Mouse (Mus musculus): ENCODE measurements around the gene Gimap7. TPM values are rescaled to one million over a fixed set of nuclear protein-coding genes. Genes with fewer than 3 reads are reported as not detected.
A peak's percentile ranks its signal among the peaks of the same experiment; 100 is the strongest.

Gene Gimap7
- polyA plus RNA-seq, 1 experiment from 2014 or later: not detected

GRCm38 (mm10) chr6:48745959-48746889, 27.8 kb downstream of the Gimap7 start, which contains the start of gene Gimap5:
Gene Gimap5 (plus strand): TSS chr6:48746197.
- ATAC-seq (ENCODE audit: insufficient number of reproducible peaks, low FRiP score, low TSS enrichment, low read depth): no peak
- WGBS: 45% methylated on average over 16 of the region's 16 CpGs
- H3K4me3 ChIP-seq: no peak within 1 kb of the TSS
- peaks cover 37% of the 10 kb centered on the region for H3K27me3 ChIP-seq
- no peaks in the 10 kb centered on the region for H3K9me3 ChIP-seq
- H3K36me3 ChIP-seq: no peaks in the 10 kb centered on the region
- no peak within 1 kb of the TSS for H3K4me2 ChIP-seq
- no peak within 1 kb of the TSS for H3K9ac ChIP-seq
- peaks cover 8% of the 10 kb centered on the region for H3K4me1 ChIP-seq
- H3K27ac ChIP-seq: peak within 1 kb of the TSS; percentile 47; the same call in 1 of the 2 replicates

DNA sequence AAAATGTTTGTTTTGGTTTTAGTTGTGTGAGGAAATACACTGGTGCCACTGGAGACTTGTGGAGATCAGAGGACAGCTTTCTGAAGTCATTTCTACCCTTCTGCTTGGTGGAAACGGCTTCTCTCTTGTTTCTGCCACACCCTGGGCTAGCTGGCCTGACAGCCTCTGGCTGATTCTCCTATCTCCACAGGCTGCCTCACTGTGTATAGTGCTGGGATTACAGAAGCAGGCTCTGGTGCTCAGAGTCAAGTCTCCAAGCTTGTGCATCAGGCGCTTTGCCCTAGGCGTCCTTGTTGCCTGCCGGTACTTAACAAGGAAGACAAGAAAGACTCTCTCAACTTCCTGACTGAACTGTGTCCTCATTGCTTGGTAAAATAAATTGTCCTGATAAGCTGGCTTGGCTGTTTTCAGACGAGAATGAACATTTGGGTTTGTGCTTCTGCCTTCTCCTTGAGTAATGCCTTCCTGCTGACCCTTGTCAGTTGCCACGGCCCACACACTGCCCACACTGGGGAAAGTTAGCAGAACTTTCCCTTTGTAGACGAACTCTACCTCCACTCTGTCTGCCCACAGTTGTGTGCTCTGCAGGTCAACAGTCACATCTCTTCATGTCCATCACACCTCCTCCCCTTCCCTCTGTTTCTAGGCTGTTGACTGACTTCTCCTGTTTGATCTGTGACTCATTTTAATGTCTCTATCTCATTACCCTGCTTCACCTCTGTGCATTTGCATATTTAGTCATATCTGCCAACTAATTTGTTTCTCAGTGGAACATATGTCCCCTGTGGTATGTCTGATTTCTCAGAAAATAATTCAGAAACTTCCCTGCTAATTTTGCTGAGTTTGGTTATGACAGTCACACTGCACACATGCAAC, 28.9 kb downstream of the Gimap7 start:
- H3K36me3 ChIP-seq: no peaks in the 10 kb centered on the region
- H3K4me2 ChIP-seq: no peak overlapping the region
- no peak for ATAC-seq (ENCODE audit: insufficient number of reproducible peaks, low FRiP score, low TSS enrichment, low read depth)
- 53% methylated on average over 7 of the region's 7 CpGs for WGBS
- H3K9ac ChIP-seq: no peak overlapping the region
- H3K9me3 ChIP-seq: no peaks in the 10 kb centered on the region
- peaks cover 26% of the 10 kb centered on the region for H3K27me3 ChIP-seq
- H3K4me3 ChIP-seq: no peak overlapping the region
- peaks cover 7% of the 10 kb centered on the region for H3K4me1 ChIP-seq
- H3K27ac ChIP-seq: no peak overlapping the region

- no peaks in the 10 kb centered on the region for H3K27me3 ChIP-seq
- H3K4me2 ChIP-seq: no peak overlapping the region
- no peak overlapping the region for H3K27ac ChIP-seq
- H3K4me1 ChIP-seq: no peaks in the 10 kb centered on the region
- H3K9ac ChIP-seq: no peak overlapping the region
- H3K9me3 ChIP-seq: no peaks in the 10 kb centered on the region
- H3K4me3 ChIP-seq: no peak overlapping the region
- ATAC-seq (ENCODE audit: insufficient number of reproducible peaks, low FRiP score, low TSS enrichment, low read depth): no peak
- WGBS: 33% methylated on average over 7 of the region's 7 CpGs
- H3K36me3 ChIP-seq: no peaks in the 10 kb centered on the region
These were observed 45.3 kb downstream of the Gimap7 start for GRCm38 (mm10) chr6:48763567-48764270.

DNA sequence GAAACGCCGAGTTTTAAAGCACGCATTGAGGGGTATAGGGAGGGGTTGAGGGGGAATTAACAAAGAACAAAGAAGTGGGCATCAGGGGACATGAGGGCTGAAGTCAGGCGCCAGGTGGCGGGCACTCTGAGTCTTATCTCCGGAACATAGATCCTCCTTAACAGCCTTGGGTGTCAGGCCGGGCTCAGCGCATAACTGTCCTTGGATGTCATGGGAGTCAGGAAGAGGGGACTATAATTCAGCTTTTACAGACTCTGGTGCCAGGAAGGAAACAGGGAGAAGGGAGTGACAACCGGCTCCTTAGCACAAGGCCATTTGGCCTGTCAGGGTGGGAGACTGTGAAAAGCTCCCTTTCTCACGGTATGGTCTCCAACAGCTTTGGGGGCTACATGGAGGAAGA, 46.1 kb downstream of the Gimap7 start:
- H3K4me3 ChIP-seq: no peak overlapping the region
- H3K4me1 ChIP-seq: no peaks in the 10 kb centered on the region
- H3K9ac ChIP-seq: no peak overlapping the region
- H3K4me2 ChIP-seq: no peak overlapping the region
- H3K27ac ChIP-seq: no peak overlapping the region
- no peaks in the 10 kb centered on the region for H3K9me3 ChIP-seq
- 91% methylated on average over 10 of the region's 10 CpGs for WGBS
- no peaks in the 10 kb centered on the region for H3K36me3 ChIP-seq
- no peaks in the 10 kb centered on the region for H3K27me3 ChIP-seq
- ATAC-seq (ENCODE audit: insufficient number of reproducible peaks, low FRiP score, low TSS enrichment, low read depth): no peak

DNA sequence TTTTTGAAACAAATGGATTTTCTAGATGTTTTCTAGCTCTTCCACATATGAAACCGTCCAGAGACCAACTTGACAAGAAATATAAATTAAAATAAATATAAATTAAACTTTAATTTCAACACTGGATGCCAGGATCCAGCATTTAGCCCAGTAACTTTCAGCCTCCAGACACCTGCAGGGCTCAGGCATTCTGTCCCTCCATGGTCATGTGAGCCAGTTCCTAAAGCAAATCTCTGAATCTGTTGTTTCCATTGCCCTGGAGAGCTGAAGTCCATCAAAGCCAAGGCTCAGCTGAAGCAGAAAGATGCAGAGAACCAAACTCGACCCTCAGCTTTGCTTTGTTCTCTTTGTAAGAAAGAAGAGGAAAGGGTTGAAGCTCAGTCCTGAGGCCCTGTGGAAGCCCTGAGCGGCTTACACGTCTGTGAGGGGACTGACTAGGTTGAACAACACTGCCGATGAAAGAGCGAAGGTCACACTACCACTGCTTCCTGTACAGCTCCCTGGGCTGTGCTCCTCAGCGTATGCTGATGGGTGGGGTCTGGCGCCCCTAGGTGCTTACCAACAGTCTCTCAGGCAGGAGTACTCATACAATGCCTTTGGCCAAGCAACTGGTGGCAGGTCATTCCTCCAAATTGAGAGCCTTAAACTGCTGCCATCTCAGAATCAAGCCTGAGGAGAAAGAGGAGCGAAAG, 49.9 kb downstream of the Gimap7 start:
- ATAC-seq (ENCODE audit: insufficient number of reproducible peaks, low FRiP score, low TSS enrichment, low read depth): no peak
- Histone ChIP-seq H3K4me3 (no peak overlapping the region), H3K9ac (no peak overlapping the region), H3K36me3 (no peaks in the 10 kb centered on the region), H3K4me1 (no peaks in the 10 kb centered on the region), H3K27me3 (no peaks in the 10 kb centered on the region), H3K4me2 (no peak overlapping the region), H3K9me3 (no peaks in the 10 kb centered on the region), H3K27ac (no peak overlapping the region)
- WGBS: 73% methylated on average over 9 of the region's 9 CpGs

GRCm38 (mm10) chr6:48768933-48769332, 50.5 kb downstream of the Gimap7 start:
- Histone ChIP-seq H3K4me1 (no peaks in the 10 kb centered on the region), H3K4me3 (no peak overlapping the region), H3K9ac (no peak overlapping the region), H3K27me3 (no peaks in the 10 kb centered on the region), H3K9me3 (no peaks in the 10 kb centered on the region), H3K4me2 (no peak overlapping the region), H3K27ac (no peak overlapping the region), H3K36me3 (no peaks in the 10 kb centered on the region)
- WGBS: 87% methylated on average over 3 of the region's 3 CpGs
- ATAC-seq (ENCODE audit: insufficient number of reproducible peaks, low FRiP score, low TSS enrichment, low read depth): no peak

GRCm38 (mm10) chr6:48770696-48771095, 52.3 kb downstream of the Gimap7 start, which contains the start of gene Gimap3:
Gene Gimap3 (minus strand): TSS chr6:48770851.
- Histone ChIP-seq H3K27me3 (no peaks in the 10 kb centered on the region), H3K9ac (no peak within 1 kb of the TSS), H3K4me3 (no peak within 1 kb of the TSS), H3K36me3 (no peaks in the 10 kb centered on the region), H3K4me1 (no peaks in the 10 kb centered on the region), H3K27ac (no peak within 1 kb of the TSS), H3K9me3 (no peaks in the 10 kb centered on the region), H3K4me2 (no peak within 1 kb of the TSS)
- WGBS: 85% methylated on average over 3 of the region's 3 CpGs
- ATAC-seq (ENCODE audit: insufficient number of reproducible peaks, low FRiP score, low TSS enrichment, low read depth): no peak

DNA sequence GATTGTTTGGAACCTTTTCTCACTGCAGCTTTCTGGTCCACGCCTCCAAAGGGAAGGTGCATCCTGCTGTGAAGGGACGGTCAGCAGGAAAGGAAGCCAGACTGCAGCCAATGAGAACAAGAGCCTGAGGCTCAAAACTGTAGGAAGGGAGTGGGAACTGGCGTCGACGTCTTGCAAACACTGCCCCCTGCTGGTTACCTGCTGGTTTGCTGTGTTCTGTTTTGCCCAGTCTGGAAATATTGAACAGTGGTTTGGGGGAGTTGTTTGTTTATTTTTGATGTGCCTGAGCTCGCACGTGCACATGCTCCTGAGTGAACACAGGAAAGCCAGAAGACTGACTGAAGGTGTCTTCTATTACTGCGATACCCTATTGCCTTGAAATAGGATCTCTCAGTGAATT, 53.6 kb downstream of the Gimap7 start:
- no peak overlapping the region for H3K9ac ChIP-seq
- no peaks in the 10 kb centered on the region for H3K9me3 ChIP-seq
- no peak for ATAC-seq (ENCODE audit: insufficient number of reproducible peaks, low FRiP score, low TSS enrichment, low read depth)
- H3K4me3 ChIP-seq: no peak overlapping the region
- no peaks in the 10 kb centered on the region for H3K27me3 ChIP-seq
- WGBS: 10% methylated on average over 8 of the region's 8 CpGs
- H3K4me1 ChIP-seq: no peaks in the 10 kb centered on the region
- H3K4me2 ChIP-seq: no peak overlapping the region
- no peak overlapping the region for H3K27ac ChIP-seq
- H3K36me3 ChIP-seq: no peaks in the 10 kb centered on the region

Other genes starting within 250 kb of the Gimap7 start
- 12.2 and 13.7 TPM in 2 replicates for gene Atp6v0e2, start 181.0 kb upstream of the Gimap7 start, polyA plus RNA-seq (2015; fragmentation: Nextera tagmentation; extraction: Ambion mirVana)
- gene Lrrc61, start 163.8 kb upstream of the Gimap7 start, polyA plus RNA-seq (2015; fragmentation: Nextera tagmentation; extraction: Ambion mirVana): 9.9 and 10.8 TPM in 2 replicates
- gene Rarres2, start 145.8 kb upstream of the Gimap7 start, polyA plus RNA-seq (2015; fragmentation: Nextera tagmentation; extraction: Ambion mirVana): 24.8 and 30.5 TPM in 2 replicates
- gene Gm45021, start 129.0 kb upstream of the Gimap7 start, polyA plus RNA-seq (2015; fragmentation: Nextera tagmentation; extraction: Ambion mirVana): not detected in 2 replicates
- 21.0 and 23.9 TPM in 2 replicates for gene Repin1, start 124.7 kb upstream of the Gimap7 start, polyA plus RNA-seq (2015; fragmentation: Nextera tagmentation; extraction: Ambion mirVana)
- 0.79 and 1.1 TPM in 2 replicates for gene Gm44965, start 124.7 kb upstream of the Gimap7 start, polyA plus RNA-seq (2015; fragmentation: Nextera tagmentation; extraction: Ambion mirVana)
- gene Zfp775, start 116.6 kb upstream of the Gimap7 start, polyA plus RNA-seq (2015; fragmentation: Nextera tagmentation; extraction: Ambion mirVana): 5.1 and 5.4 TPM in 2 replicates
- gene AI854703, start 91.9 kb upstream of the Gimap7 start, polyA plus RNA-seq (2015; fragmentation: Nextera tagmentation; extraction: Ambion mirVana): 0.99 and 1.2 TPM in 2 replicates
- gene Gimap8, start 71.4 kb upstream of the Gimap7 start, polyA plus RNA-seq (2015; fragmentation: Nextera tagmentation; extraction: Ambion mirVana): 1.4 and 1.5 TPM in 2 replicates
- gene Gimap9, start 42.5 kb upstream of the Gimap7 start, polyA plus RNA-seq (2015; fragmentation: Nextera tagmentation; extraction: Ambion mirVana): 6.9 and 7.5 TPM in 2 replicates
- gene Gimap4, start 34.1 kb upstream of the Gimap7 start, polyA plus RNA-seq (2015; fragmentation: Nextera tagmentation; extraction: Ambion mirVana): 17.5 and 20.6 TPM in 2 replicates
- 22.4 and 26.0 TPM in 2 replicates for gene Gimap6, start 10.4 kb upstream of the Gimap7 start, polyA plus RNA-seq (2015; fragmentation: Nextera tagmentation; extraction: Ambion mirVana)
- 1.6 and 2.4 TPM in 2 replicates for gene Gm28053, start within 50 bp of the Gimap7 start, polyA plus RNA-seq (2015; fragmentation: Nextera tagmentation; extraction: Ambion mirVana)
- gene Gimap1, start 20.4 kb downstream of the Gimap7 start, polyA plus RNA-seq (2015; fragmentation: Nextera tagmentation; extraction: Ambion mirVana): 13.5 and 15.4 TPM in 2 replicates
- gene Gimap5, start 27.6 kb downstream of the Gimap7 start, polyA plus RNA-seq (2015; fragmentation: Nextera tagmentation; extraction: Ambion mirVana): 5.6 and 5.7 TPM in 2 replicates
- gene Gimap3, start 52.2 kb downstream of the Gimap7 start, polyA plus RNA-seq (2015; fragmentation: Nextera tagmentation; extraction: Ambion mirVana): not detected in 2 replicates
- gene Tmem176a, start 122.3 kb downstream of the Gimap7 start, polyA plus RNA-seq (2015; fragmentation: Nextera tagmentation; extraction: Ambion mirVana): 54.3 and 63.4 TPM in 2 replicates
- gene Tmem176b, start 122.9 kb downstream of the Gimap7 start, polyA plus RNA-seq (2015; fragmentation: Nextera tagmentation; extraction: Ambion mirVana): 230 and 235 TPM in 2 replicates
- gene Aoc1, start 154.3 kb downstream of the Gimap7 start, polyA plus RNA-seq (2015; fragmentation: Nextera tagmentation; extraction: Ambion mirVana): not detected in 2 replicates
- gene 1600015I10Rik, start 211.3 kb downstream of the Gimap7 start, polyA plus RNA-seq (2015; fragmentation: Nextera tagmentation; extraction: Ambion mirVana): 0.05 TPM in 1 of 2 replicates, not detected in the other